Mouse (Mus musculus) ovary, postnatal 10 days (tissue): ENCODE data around the gene Mon1b.

Experiments used
- DNase-seq: peaks from one replicate; pipeline ENCODE4 v3.0.0; 2022; ENCODE audit warnings: low spot score

The Mon1b gene

GRCm38 (mm10) chr8:113673300-113673699 is 37.9 kb downstream of the Mon1b start:
- no peak for DNase-seq

GRCm38 (mm10) chr8:113674611-113675010 is 39.2 kb downstream of the Mon1b start:
- no peak for DNase-seq

- DNase-seq, result no peak
Observed at GRCm38 (mm10) chr8:113675281-113675680, 39.9 kb downstream of the Mon1b start.

- DNase-seq, result no peak
Observed at GRCm38 (mm10) chr8:113676811-113677210, 41.4 kb downstream of the Mon1b start.

- DNase-seq, result no peak
Observed at GRCm38 (mm10) chr8:113679361-113679760, 44.0 kb downstream of the Mon1b start.

- DNase-seq, result no peak
Observed at GRCm38 (mm10) chr8:113687889-113688542, 52.6 kb downstream of the Mon1b start.

GRCm38 (mm10) chr8:113688543-113688915 is 53.1 kb downstream of the Mon1b start:
- DNase-seq, result no peak

- DNase-seq, result no peak
Observed at GRCm38 (mm10) chr8:113691622-113692343, 56.4 kb downstream of the Mon1b start.
